Mouse (Mus musculus): ENCODE data around the gene Eid2b. TPM values are rescaled to one million over a fixed set of nuclear protein-coding genes. Genes with fewer than 3 reads are reported as not detected.

Eid2b gene
- 1 to 10 TPM; 5.0 to 5.8 TPM for total RNA-seq (2023)

DNA sequence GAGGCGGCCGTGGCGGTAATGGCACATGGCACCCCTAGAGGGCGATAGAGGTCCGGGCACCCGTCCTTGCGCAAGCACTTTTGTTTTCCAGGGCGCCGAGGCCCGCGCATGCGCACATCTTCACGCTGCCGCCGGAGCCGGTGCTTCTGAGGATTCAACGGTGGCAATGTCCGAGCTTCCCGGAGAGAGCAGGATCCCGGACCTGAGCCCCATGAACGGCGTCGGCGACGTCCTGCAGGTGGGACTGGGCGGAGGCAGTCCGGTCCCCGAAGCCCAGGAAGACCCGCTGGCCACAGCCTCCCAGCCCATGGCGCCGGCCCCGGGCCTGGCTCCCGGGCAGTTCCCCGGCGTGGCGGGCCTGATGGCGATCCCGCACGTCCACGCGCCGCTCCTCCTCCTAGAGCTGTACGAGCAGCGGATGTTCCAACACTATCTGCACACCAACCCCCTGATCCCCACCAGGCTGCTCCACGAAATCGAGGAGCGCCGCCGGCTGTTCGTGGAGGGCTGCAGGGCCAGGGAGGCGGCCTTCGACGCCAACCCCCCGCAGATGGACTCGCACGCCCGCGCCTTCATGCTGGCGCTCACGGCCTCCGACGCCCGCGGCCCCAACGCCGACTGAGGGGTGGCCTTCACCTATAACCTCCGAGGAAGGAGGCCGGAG, at the start of gene Eid2b:
Eid2b (plus strand) TSS at position 125 of the 664 bp plus-strand sequence.

DNA sequence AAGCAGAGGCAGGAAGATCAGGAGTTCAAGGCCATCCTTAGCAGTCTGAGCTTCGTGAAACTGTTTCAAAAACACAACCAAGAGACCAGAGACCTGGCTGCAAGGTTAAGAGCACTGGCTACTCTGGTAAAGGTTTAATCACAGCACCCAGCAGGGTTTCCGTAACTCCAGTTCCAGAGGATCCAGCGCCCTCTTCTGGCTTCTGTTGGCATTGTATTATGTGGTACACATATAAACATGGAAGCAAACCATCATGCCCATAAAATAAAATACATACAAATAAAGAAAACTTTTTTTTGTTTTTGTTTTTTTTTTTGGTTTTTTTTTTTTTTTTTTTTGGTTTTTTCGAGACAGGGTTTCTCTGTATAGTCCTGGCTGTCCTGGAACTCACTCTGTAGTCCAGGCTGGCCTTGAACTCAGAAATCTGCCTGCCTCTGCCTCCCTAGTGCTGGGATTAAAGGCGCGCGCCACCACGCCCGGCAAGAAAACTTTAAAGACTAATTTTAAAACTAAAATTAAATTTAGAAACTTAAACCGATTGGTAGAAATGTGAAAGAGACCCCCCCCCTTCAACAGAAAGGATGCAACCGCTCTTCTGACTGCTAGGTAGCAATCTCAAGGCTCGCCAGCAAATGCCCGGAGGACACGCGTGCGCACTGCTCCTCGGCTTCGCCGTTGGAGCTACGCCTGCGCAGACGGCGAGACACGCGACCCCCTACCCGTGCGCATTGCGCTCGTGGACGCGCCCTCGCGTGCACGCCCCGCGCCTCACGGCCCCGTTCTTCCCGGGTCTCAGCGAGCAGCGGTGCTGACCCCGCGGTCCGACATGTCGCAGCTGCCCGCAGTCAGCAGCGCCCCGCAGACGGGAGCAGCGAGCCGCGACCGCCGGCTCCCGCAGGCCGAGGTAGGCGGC, 10.2 kb upstream of the Eid2b start, which contains the start of gene Eid2:
Eid2 (plus strand) TSS at position 753 of the 913 bp plus-strand sequence.

DNA sequence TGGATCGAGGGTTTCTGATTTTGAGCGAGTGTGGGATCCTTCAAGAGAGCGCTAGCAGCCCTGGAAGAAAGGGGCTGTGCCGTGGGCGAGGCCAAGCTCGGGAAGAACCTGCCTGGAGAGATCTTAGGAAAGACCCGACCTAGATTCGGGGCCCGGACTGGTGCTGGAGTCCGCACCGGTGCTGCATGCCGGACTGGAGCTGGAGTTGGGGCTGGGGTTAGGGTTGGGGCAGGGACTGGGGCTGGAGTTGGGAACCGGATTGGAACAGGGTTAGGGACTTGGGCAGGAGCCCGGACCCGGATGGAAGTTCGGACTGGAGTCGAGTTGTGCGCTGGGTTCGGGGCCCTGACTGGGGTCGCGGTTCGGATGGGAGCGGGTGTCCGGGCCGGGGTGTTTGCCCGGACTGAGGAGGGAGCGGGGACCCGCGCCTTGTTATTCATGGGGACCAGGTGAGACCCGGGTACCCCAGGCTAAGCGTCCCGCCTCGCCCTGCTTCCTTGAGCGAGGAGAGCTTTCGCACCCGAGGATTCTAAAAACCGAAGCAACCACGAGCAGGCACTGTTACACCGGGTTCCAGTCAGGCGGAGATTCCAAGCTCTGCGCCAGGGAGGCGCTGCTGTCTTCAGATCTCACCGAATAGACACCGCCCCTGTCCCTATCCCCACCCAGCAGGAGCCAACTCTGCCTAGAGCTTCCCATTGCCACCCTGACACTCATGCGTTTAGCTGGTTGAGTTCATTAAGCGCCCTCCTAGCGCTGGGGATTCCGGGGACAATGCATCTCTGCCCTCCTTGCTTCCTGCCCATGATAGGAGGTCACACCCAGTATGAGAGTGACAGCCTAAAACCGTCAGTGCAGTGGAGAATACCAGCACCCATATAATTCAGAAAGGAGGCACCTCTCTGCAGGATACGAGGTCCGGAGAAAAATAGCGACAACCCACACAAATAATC, 13.4 kb downstream of the Eid2b start, which contains the start of gene Selenov:
Selenov (minus strand) TSS at position 549 of the 953 bp plus-strand sequence.

DNA sequence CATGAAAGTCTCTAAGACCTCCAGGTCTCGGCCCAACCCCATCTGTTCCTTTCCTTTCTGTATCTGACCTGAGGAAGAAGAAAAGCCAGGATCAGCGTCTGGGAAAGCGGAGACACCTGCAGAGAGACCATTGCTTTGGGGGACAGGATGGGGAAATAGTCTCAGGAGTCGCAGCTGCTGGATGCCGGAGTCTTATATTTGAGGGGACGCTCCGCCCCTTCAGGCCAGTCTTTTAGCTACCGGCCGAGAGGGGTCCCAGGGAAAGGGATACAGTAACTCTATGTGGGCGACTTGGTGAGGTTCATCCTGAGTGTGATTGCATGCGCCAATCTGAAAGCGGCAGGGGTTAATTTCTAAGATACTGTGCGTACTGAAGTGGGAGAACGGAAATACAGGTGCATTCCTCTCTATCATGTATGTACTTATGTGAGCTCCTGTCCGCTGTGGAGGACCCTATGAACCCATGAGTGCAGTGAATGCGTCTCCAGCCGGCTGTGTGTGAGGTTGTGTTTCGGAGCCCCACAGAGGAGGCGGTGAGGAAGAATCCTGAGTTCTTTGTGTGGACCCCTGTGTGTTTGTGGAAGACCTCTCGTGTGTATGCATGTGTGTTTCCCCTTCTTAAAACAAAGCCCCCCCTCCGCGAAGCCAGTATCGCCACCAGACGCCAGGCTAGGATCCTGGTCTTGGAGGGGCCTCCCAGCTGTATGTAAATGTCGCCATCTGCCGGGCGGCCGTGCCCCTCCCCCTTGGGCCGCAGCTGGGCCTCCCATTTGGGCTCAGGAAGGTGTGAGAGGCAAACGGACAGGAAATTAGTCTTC, 24.3 kb downstream of the Eid2b start, which contains the start of gene Dll3:
Dll3 (minus strand) TSS at position 623 of the 818 bp plus-strand sequence.

DNA sequence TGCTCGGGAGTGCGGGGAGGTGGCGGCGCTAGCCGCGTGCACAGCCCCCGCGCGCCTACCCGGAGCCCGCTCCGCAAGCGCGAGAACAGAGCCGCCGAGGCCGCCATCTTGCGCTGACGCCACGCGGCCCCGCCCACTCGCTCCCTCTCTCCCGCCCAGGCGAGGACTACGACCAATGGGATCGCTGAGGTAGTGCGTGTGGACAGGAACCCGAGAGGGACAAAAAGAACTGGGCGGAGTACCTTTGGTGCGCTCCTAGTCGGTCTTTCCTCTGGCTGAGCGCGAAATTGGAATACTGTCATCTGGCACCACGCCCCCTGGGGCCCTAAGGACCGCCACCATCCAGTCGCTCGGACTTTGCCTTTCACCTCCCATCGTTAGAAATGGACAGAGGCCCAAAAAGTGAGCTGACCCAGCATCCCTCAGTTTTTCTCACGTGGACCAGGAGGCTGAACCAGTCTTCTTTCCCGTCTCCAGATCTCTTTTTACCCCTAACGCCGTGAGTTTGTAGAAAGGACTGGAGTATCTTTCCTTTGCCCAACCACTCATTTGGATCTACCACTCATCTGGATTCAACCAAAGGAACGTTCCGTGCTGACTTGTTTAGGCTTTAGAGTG, 34.5 kb downstream of the Eid2b start, which contains the start of gene Timm50:
Timm50 (minus strand) TSS at position 147 of the 618 bp plus-strand sequence.

Other genes starting within 250 kb of the Eid2b start
- 100 to 1,000 TPM; 125 to 128 TPM for gene Psmc4, start 227.6 kb upstream of the Eid2b start, total RNA-seq (2023)
- not detected for gene Fcgbp, start 206.5 kb upstream of the Eid2b start, total RNA-seq (2023)
- not detected for gene 9530053A07Rik, start 148.3 kb upstream of the Eid2b start, total RNA-seq (2023)
- gene Fbl, start 108.0 kb upstream of the Eid2b start, total RNA-seq (2023), result 100 to 1,000 TPM; 202 to 203 TPM
- 10 to 100 TPM; 19.6 to 25.0 TPM for gene Dyrk1b, start 98.3 kb upstream of the Eid2b start, total RNA-seq (2023)
- 1 to 10 TPM; 2.0 to 2.1 TPM for gene Eid2, start 9.9 kb upstream of the Eid2b start, total RNA-seq (2023)
- gene Selenov, start 13.4 kb downstream of the Eid2b start, total RNA-seq (2023), result not detected
- gene Dll3, start 24.5 kb downstream of the Eid2b start, total RNA-seq (2023), result not detected
- 10 to 100 TPM; 39.8 to 42.4 TPM for gene Timm50, start 34.3 kb downstream of the Eid2b start, total RNA-seq (2023)
- 100 to 1,000 TPM; 154 to 178 TPM for gene Supt5, start 61.0 kb downstream of the Eid2b start, total RNA-seq (2023)
- 1,000 to 10,000 TPM; 3,040 to 3,128 TPM for gene Rps16, start 72.9 kb downstream of the Eid2b start, total RNA-seq (2023)
- 100 to 1,000 TPM; 148 to 160 TPM for gene Plekhg2, start 94.9 kb downstream of the Eid2b start, total RNA-seq (2023)
- gene Zfp36, start 102.5 kb downstream of the Eid2b start, total RNA-seq (2023), result 100 to 1,000 TPM; 693 to 924 TPM
- gene Med29, start 115.0 kb downstream of the Eid2b start, total RNA-seq (2023), result 10 to 100 TPM; 18.5 to 21.6 TPM
- 100 to 1,000 TPM; 138 to 180 TPM for gene Paf1, start 115.2 kb downstream of the Eid2b start, total RNA-seq (2023)
- 100 to 1,000 TPM; 259 to 266 TPM for gene Gmfg, start 159.7 kb downstream of the Eid2b start, total RNA-seq (2023)
- gene Lrfn1, start 174.2 kb downstream of the Eid2b start, total RNA-seq (2023), result 1 to 10 TPM; 2.0 to 2.5 TPM
- not detected for gene Ifnl2, start 232.7 kb downstream of the Eid2b start, total RNA-seq (2023)
- not detected for gene Ifnl3, start 245.1 kb downstream of the Eid2b start, total RNA-seq (2023)